Mouse (Mus musculus) lung, adult 2 months (tissue): ENCODE data around the gene Mbd6.

Experiments
- CTCF ChIP-seq: fragments of 200-500 bp; IDR thresholded peaks from 2 replicates; pipeline ENCODE4 v1.5.1; 2011; ENCODE audit warnings: mild to moderate bottlenecking, low read length, control low read depth; ENCODE audit not compliant: insufficient read depth
- POLR2A ChIP-seq: fragments of 200-500 bp; IDR thresholded peaks from 2 replicates; pipeline ENCODE4 v1.6.1; 2011; ENCODE audit warnings: low read depth, mild to moderate bottlenecking, control low read depth, low read length, borderline replicate concordance; ENCODE audit errors: extremely low read depth

DNA sequence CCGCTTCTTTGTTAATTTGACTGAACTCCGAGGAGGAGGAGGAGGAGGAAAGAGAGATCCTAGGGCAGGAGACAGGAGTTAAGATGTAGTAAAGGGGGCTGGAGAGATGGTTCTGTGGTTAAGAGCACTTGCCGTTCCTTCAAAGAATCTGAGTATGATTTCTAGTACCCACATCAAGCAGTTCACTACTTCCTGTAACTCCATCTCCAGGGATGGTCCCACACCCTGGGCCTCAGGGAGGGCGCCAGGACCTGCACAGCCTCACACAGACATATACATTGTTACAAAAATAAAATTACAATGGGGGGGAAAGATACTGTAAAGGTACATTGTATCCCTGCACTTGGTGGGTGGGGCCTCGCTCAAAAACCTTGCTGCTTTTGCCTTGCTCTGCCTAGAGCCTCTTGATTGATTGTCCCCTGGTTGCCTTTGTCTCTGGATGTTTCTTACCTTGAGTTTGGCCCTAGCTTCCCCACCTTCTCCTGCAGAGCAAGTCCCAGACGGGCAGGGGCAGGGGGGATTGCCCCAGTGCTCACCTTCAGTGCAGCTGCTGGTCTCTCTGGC lies 48.8 kb upstream of the Mbd6 start:
- TF ChIP-seq CTCF (no peak), POLR2A (no peak)
